Mouse (Mus musculus) adrenal gland, postnatal 36 days (tissue): ENCODE measurements around the gene Ptgfr. TPM values are rescaled to one million over a fixed set of nuclear protein-coding genes. Genes with fewer than 3 reads are reported as not detected.

ENCODE experiments used
- DNase-seq, 2 experiments: peaks; one replicate each; pipeline ENCODE4 v3.0.0; 2021; ENCODE audit warnings: mixed read lengths in 1 of 2
- long read RNA-seq, 2 experiments: library from polyadenylated mRNA; stranded (forward); transcript quantifications; one replicate each; pipeline ENCODE4 v2.0.0; 2021; ENCODE audit warnings: borderline sequencing depth in 2 of 2
- total RNA-seq, 2 experiments: library from RNA; stranded (reverse); gene quantifications; 2 replicates each; pipeline ENCODE4 v1.2.3; 2021

Ptgfr gene
- under 1 TPM; 0.36 to 0.56 TPM for total RNA-seq
- long read RNA-seq, experiment 1: 0 reads
- long read RNA-seq, experiment 2: 0 reads

GRCm38 (mm10) chr3:151836871-151837680 lies at the start of gene Ptgfr:
TSS of gene Ptgfr (minus strand) at chr3:151837630.
- peak; percentile 48 to 73 for DNase-seq

- DNase-seq: no peak
These were observed 46.5 kb upstream of the Ptgfr start for GRCm38 (mm10) chr3:151883881-151884280.

- no peak for DNase-seq
These were observed 42.6 kb upstream of the Ptgfr start for GRCm38 (mm10) chr3:151879981-151880380.

GRCm38 (mm10) chr3:151868970-151869369 lies 31.5 kb upstream of the Ptgfr start:
- no peak for DNase-seq

- no peak for DNase-seq
These were observed 13.9 kb upstream of the Ptgfr start for GRCm38 (mm10) chr3:151851344-151851743.

- no peak for DNase-seq
These were observed 13.2 kb upstream of the Ptgfr start for GRCm38 (mm10) chr3:151850621-151851020.

- no peak for DNase-seq
These were observed 8.9 kb upstream of the Ptgfr start for GRCm38 (mm10) chr3:151846292-151846691.

GRCm38 (mm10) chr3:151844361-151845154 lies 7.1 kb upstream of the Ptgfr start:
- DNase-seq: peak in 1 of 2 experiments; percentile 14

- DNase-seq: no peak
These were observed 3.3 kb upstream of the Ptgfr start for GRCm38 (mm10) chr3:151840688-151841087.

- DNase-seq: no peak
These were observed 942 bp upstream of the Ptgfr start for GRCm38 (mm10) chr3:151838372-151838771.

GRCm38 (mm10) chr3:151837749-151838148 lies 319 bp upstream of the Ptgfr start:
- DNase-seq: no peak

- no peak for DNase-seq
These were observed 979 bp downstream of the Ptgfr start for GRCm38 (mm10) chr3:151836451-151836850.

GRCm38 (mm10) chr3:151835831-151836230 lies 1.6 kb downstream of the Ptgfr start:
- DNase-seq: no peak

GRCm38 (mm10) chr3:151827950-151828610 lies 9.3 kb downstream of the Ptgfr start:
- DNase-seq: no peak

GRCm38 (mm10) chr3:151819811-151820210 lies 17.6 kb downstream of the Ptgfr start:
- no peak for DNase-seq

- DNase-seq: peak; percentile 65 to 78
These were observed 19.2 kb downstream of the Ptgfr start for GRCm38 (mm10) chr3:151818265-151818664.

GRCm38 (mm10) chr3:151808613-151809012 lies 28.8 kb downstream of the Ptgfr start:
- DNase-seq: no peak

GRCm38 (mm10) chr3:151788622-151789021 lies 48.8 kb downstream of the Ptgfr start:
- DNase-seq: no peak

GRCm38 (mm10) chr3:151775089-151775488 lies 62.3 kb downstream of the Ptgfr start:
- DNase-seq: peak; percentile 18 to 52

- DNase-seq: peak; percentile 67 to 81
These were observed 66.4 kb downstream of the Ptgfr start for GRCm38 (mm10) chr3:151771074-151771473.

- peak; percentile 48 to 53 for DNase-seq
These were observed 87.7 kb downstream of the Ptgfr start, which contains the start of gene Ifi44 for GRCm38 (mm10) chr3:151749737-151750136. TSS of gene Ifi44 (minus strand) at chr3:151749960.

- no peak for DNase-seq
These were observed 88.9 kb downstream of the Ptgfr start for GRCm38 (mm10) chr3:151748514-151748913.
